Mouse (Mus musculus): ENCODE measurements around the gene Add2. TPM values are rescaled to one million over a fixed set of nuclear protein-coding genes. Genes with fewer than 3 reads are reported as not detected.

The Add2 gene
- polyA plus RNA-seq, 1 experiment = 6.7 TPM

DNA sequence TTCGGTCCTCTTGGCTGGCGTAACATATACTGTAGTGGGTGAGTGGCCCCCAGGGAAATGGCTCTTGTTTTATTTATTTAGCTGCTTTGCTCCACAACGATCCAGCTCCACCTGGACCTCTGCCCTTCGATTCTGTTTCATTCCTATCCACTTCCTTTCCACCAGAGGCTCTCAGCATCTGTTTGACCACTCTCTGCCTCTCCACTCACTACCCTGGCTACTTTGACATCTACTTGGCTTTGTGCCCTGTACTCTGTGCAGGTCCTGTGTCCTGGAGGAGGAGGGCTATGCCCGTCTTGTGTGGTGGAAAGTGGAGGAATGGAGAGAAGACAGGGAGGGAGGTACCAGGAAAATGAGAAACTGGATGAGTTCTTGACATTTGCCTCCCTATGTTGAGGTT, 33.7 kb downstream of the Add2 start:
- Histone ChIP-seq H3K27me3 (ENCODE audit: control insufficient read depth, insufficient read depth, insufficient read length) (no peaks in the 10 kb centered on the region), H3K36me3 (ENCODE audit: control insufficient read depth, insufficient read depth) (no peaks in the 10 kb centered on the region), H3K79me3 (ENCODE audit: low read depth) (peaks cover 1% of the 10 kb centered on the region), H3ac (ENCODE audit: control insufficient read depth, insufficient read length, low read depth) (no peak overlapping the region), H3K79me2 (ENCODE audit: control insufficient read depth, insufficient read depth) (no peaks in the 10 kb centered on the region), H3K4me3 (ENCODE audit: insufficient read depth, poor library complexity, severe bottlenecking) (no peak overlapping the region)
- TF ChIP-seq CTCF (IDR thresholded peaks at IDR 0.05; ENCODE audit: control insufficient read depth, insufficient read depth, insufficient read length) (no peak), CEBPB (IDR thresholded peaks at IDR 0.05; ENCODE audit: low read depth) (no peak), FOSL1 (IDR thresholded peaks at IDR 0.05; ENCODE audit: insufficient read depth, low read length, poor library complexity, severe bottlenecking) (no peak), USF1 (IDR thresholded peaks at IDR 0.05; ENCODE audit: low read depth) (no peak), MAX (IDR thresholded peaks at IDR 0.05) (no peak), MYOD1 (IDR thresholded peaks at IDR 0.05; ENCODE audit: control insufficient read depth, insufficient read length, low read depth) (no peak), MYOG (IDR thresholded peaks at IDR 0.05; ENCODE audit: control insufficient read depth, extremely low read depth, insufficient read length) (no peak)

DNA sequence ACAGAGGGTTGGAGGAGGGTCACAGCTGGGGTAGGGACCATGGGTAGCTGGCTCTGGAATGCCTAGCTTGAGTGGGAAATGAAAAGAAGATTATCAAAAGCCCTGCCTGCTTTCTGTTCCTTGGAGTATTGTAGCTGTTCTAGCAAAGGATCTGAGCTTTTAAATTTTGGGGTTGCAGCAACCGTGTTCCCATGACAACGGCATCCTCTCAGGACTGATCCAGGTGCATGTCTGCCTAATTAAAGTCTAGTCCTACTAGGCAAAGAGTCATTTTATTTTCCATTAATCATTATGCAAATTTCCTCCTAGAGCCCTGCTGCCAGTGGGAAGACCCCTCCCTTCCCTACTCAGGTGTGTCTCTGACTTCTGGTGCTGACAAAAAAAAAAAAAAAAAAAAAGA, 34.2 kb downstream of the Add2 start:
- H3ac ChIP-seq (ENCODE audit: control insufficient read depth, insufficient read length, low read depth) = no peak overlapping the region
- no peak for TF ChIP-seq CTCF (IDR thresholded peaks at IDR 0.05; ENCODE audit: control insufficient read depth, insufficient read depth, insufficient read length)
- no peak for TF ChIP-seq CEBPB (IDR thresholded peaks at IDR 0.05; ENCODE audit: low read depth)
- TF ChIP-seq FOSL1 (IDR thresholded peaks at IDR 0.05; ENCODE audit: insufficient read depth, low read length, poor library complexity, severe bottlenecking) = no peak
- TF ChIP-seq MAX (IDR thresholded peaks at IDR 0.05) = no peak
- no peak for TF ChIP-seq MYOG (IDR thresholded peaks at IDR 0.05; ENCODE audit: control insufficient read depth, extremely low read depth, insufficient read length)
- no peaks in the 10 kb centered on the region for H3K36me3 ChIP-seq (ENCODE audit: control insufficient read depth, insufficient read depth)
- H3K79me3 ChIP-seq (ENCODE audit: low read depth) = peaks cover 1% of the 10 kb centered on the region
- H3K4me3 ChIP-seq (ENCODE audit: insufficient read depth, poor library complexity, severe bottlenecking) = no peak overlapping the region
- no peaks in the 10 kb centered on the region for H3K27me3 ChIP-seq (ENCODE audit: control insufficient read depth, insufficient read depth, insufficient read length)
- H3K79me2 ChIP-seq (ENCODE audit: control insufficient read depth, insufficient read depth) = no peaks in the 10 kb centered on the region

DNA sequence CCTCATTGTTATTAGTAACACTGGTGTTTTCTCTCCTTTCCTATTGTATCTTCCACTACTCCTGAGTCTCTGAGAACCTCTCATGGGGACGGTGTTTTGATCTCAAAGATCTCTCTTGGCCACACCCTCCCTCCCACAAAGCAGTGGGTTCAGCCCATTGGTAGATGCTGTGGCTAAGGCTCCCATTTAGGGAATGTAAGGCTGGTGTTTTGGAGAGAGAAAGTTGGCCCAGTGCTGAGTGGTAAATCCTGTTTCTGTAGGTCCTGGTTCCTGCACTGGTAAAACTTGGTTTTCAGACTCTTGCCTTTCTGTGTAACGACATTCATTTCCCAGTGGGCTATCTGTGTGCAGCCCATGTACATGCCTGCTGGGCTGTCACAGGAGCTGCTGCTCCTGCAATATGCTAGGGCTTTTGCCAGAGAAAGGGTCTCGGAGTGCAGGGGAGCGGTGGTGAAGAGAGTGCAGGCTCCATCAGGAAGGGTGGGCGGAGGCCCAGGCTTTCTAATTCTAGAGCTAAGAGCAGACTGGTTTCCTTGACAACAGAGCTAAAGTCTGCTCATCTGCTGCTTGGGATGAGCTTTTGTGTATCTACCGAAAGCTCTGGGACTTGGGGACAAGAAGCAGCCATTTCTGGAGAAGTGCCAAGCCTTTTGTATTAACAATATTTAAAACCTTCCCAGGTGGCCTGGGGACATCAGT, 36.0 kb downstream of the Add2 start:
- H3K27me3 ChIP-seq (ENCODE audit: control insufficient read depth, insufficient read depth, insufficient read length) = no peaks in the 10 kb centered on the region
- no peak overlapping the region for H3ac ChIP-seq (ENCODE audit: control insufficient read depth, insufficient read length, low read depth)
- no peaks in the 10 kb centered on the region for H3K79me2 ChIP-seq (ENCODE audit: control insufficient read depth, insufficient read depth)
- peaks cover 1% of the 10 kb centered on the region for H3K79me3 ChIP-seq (ENCODE audit: low read depth)
- TF ChIP-seq MYOD1 (IDR thresholded peaks at IDR 0.05; ENCODE audit: control insufficient read depth, insufficient read length, low read depth) (no peak), FOSL1 (IDR thresholded peaks at IDR 0.05; ENCODE audit: insufficient read depth, low read length, poor library complexity, severe bottlenecking) (no peak), MYOG (IDR thresholded peaks at IDR 0.05; ENCODE audit: control insufficient read depth, extremely low read depth, insufficient read length) (no peak), MAX (IDR thresholded peaks at IDR 0.05) (no peak), CEBPB (IDR thresholded peaks at IDR 0.05; ENCODE audit: low read depth) (no peak), CTCF (IDR thresholded peaks at IDR 0.05; ENCODE audit: control insufficient read depth, insufficient read depth, insufficient read length) (no peak), USF1 (IDR thresholded peaks at IDR 0.05; ENCODE audit: low read depth) (no peak)
- no peaks in the 10 kb centered on the region for H3K36me3 ChIP-seq (ENCODE audit: control insufficient read depth, insufficient read depth)
- H3K4me3 ChIP-seq (ENCODE audit: insufficient read depth, poor library complexity, severe bottlenecking) = no peak overlapping the region

DNA sequence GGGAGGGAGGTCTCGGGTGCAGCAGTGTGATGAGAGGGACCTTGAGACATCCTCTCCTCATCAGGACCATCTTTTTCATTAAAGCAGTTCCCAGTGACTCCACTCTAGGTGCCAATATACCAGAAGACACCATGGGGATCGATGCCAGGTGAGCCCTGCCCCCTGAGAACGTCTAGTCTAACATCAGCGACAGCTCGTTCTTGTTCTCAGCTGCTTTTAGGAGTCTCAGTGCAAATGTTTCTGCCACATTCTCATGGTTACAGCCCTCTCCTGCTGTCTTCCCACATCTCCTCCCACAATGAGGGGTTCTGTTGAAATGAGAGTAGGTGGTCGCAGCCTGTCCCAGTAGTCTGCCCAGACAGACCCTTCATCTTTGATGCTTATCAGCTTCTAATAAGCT, 38.2 kb downstream of the Add2 start:
- H3K4me3 ChIP-seq (ENCODE audit: insufficient read depth, poor library complexity, severe bottlenecking) = no peak overlapping the region
- no peak for TF ChIP-seq CTCF (IDR thresholded peaks at IDR 0.05; ENCODE audit: control insufficient read depth, insufficient read depth, insufficient read length)
- no peak for TF ChIP-seq MAX (IDR thresholded peaks at IDR 0.05)
- no peak for TF ChIP-seq USF1 (IDR thresholded peaks at IDR 0.05; ENCODE audit: low read depth)
- no peak for TF ChIP-seq MYOG (IDR thresholded peaks at IDR 0.05; ENCODE audit: control insufficient read depth, extremely low read depth, insufficient read length)
- TF ChIP-seq CEBPB (IDR thresholded peaks at IDR 0.05; ENCODE audit: low read depth) = no peak
- TF ChIP-seq FOSL1 (IDR thresholded peaks at IDR 0.05; ENCODE audit: insufficient read depth, low read length, poor library complexity, severe bottlenecking) = no peak
- no peak for TF ChIP-seq MYOD1 (IDR thresholded peaks at IDR 0.05; ENCODE audit: control insufficient read depth, insufficient read length, low read depth)
- no peaks in the 10 kb centered on the region for H3K27me3 ChIP-seq (ENCODE audit: control insufficient read depth, insufficient read depth, insufficient read length)
- peaks cover 1% of the 10 kb centered on the region for H3K79me3 ChIP-seq (ENCODE audit: low read depth)
- H3K36me3 ChIP-seq (ENCODE audit: control insufficient read depth, insufficient read depth) = no peaks in the 10 kb centered on the region
- H3ac ChIP-seq (ENCODE audit: control insufficient read depth, insufficient read length, low read depth) = no peak overlapping the region
- no peaks in the 10 kb centered on the region for H3K79me2 ChIP-seq (ENCODE audit: control insufficient read depth, insufficient read depth)

DNA sequence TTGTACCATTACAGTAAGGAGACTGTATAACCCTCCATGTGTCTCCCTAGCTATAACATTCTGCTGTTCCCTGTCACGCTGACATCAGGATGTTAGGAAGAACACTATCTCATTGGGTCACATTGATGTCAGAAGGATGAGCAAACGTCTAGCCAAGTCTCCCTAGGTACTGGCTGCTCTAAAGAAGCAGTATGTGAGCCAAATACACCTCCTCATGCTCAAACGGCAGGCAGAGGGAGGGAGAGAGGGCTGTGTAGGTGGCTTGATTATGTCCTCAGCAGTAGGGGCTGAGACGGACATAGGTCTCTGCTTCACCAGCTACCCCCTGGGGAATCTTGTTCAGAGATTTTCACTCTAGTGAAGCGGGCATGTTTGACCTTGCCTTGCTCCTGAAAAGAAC, 38.7 kb downstream of the Add2 start:
- Histone ChIP-seq H3K36me3 (ENCODE audit: control insufficient read depth, insufficient read depth) (no peaks in the 10 kb centered on the region), H3K79me2 (ENCODE audit: control insufficient read depth, insufficient read depth) (no peaks in the 10 kb centered on the region), H3ac (ENCODE audit: control insufficient read depth, insufficient read length, low read depth) (no peak overlapping the region), H3K27me3 (ENCODE audit: control insufficient read depth, insufficient read depth, insufficient read length) (no peaks in the 10 kb centered on the region), H3K79me3 (ENCODE audit: low read depth) (peaks cover 1% of the 10 kb centered on the region), H3K4me3 (ENCODE audit: insufficient read depth, poor library complexity, severe bottlenecking) (no peak overlapping the region)
- TF ChIP-seq MYOD1 (IDR thresholded peaks at IDR 0.05; ENCODE audit: control insufficient read depth, insufficient read length, low read depth) (no peak), CTCF (IDR thresholded peaks at IDR 0.05; ENCODE audit: control insufficient read depth, insufficient read depth, insufficient read length) (no peak)

DNA sequence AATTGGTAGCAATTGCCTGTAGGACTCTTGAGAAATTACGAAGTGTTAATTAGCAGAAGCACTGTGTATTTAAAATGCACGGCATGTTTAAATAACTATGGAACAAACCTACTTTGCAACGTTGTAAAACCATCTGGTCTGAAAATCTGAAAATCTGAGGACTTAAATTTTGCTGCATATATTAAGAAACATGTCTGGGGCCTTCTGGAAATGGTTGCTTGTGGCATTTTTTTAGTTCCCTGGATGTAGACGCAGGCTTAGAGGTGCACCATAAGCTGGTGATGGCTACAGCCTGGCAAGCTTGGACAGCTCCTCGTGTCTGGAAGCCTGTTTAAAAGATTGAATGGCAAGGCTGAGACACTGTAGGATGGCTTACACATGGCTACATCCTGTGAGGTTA, 40.5 kb downstream of the Add2 start:
- no peaks in the 10 kb centered on the region for H3K27me3 ChIP-seq (ENCODE audit: control insufficient read depth, insufficient read depth, insufficient read length)
- no peak for TF ChIP-seq FOSL1 (IDR thresholded peaks at IDR 0.05; ENCODE audit: insufficient read depth, low read length, poor library complexity, severe bottlenecking)
- TF ChIP-seq CEBPB (IDR thresholded peaks at IDR 0.05; ENCODE audit: low read depth) = no peak
- no peak for TF ChIP-seq USF1 (IDR thresholded peaks at IDR 0.05; ENCODE audit: low read depth)
- TF ChIP-seq MYOG (IDR thresholded peaks at IDR 0.05; ENCODE audit: control insufficient read depth, extremely low read depth, insufficient read length) = no peak
- TF ChIP-seq CTCF (IDR thresholded peaks at IDR 0.05; ENCODE audit: control insufficient read depth, insufficient read depth, insufficient read length) = no peak
- TF ChIP-seq MAX (IDR thresholded peaks at IDR 0.05) = no peak
- no peak for TF ChIP-seq MYOD1 (IDR thresholded peaks at IDR 0.05; ENCODE audit: control insufficient read depth, insufficient read length, low read depth)
- no peak overlapping the region for H3ac ChIP-seq (ENCODE audit: control insufficient read depth, insufficient read length, low read depth)
- no peaks in the 10 kb centered on the region for H3K79me2 ChIP-seq (ENCODE audit: control insufficient read depth, insufficient read depth)
- H3K36me3 ChIP-seq (ENCODE audit: control insufficient read depth, insufficient read depth) = no peaks in the 10 kb centered on the region
- H3K79me3 ChIP-seq (ENCODE audit: low read depth) = no peaks in the 10 kb centered on the region
- no peak overlapping the region for H3K4me3 ChIP-seq (ENCODE audit: insufficient read depth, poor library complexity, severe bottlenecking)
